Mouse (Mus musculus) cerebellum, postnatal 10 days (tissue): Measurements from ENCODE around the gene Arl2bp.

Source experiments
- DNase-seq, 2 experiments: peaks; one replicate each; pipeline ENCODE4 v3.0.0; 2021; ENCODE audit warnings: mixed read lengths in 2 of 2

Arl2bp gene

DNA sequence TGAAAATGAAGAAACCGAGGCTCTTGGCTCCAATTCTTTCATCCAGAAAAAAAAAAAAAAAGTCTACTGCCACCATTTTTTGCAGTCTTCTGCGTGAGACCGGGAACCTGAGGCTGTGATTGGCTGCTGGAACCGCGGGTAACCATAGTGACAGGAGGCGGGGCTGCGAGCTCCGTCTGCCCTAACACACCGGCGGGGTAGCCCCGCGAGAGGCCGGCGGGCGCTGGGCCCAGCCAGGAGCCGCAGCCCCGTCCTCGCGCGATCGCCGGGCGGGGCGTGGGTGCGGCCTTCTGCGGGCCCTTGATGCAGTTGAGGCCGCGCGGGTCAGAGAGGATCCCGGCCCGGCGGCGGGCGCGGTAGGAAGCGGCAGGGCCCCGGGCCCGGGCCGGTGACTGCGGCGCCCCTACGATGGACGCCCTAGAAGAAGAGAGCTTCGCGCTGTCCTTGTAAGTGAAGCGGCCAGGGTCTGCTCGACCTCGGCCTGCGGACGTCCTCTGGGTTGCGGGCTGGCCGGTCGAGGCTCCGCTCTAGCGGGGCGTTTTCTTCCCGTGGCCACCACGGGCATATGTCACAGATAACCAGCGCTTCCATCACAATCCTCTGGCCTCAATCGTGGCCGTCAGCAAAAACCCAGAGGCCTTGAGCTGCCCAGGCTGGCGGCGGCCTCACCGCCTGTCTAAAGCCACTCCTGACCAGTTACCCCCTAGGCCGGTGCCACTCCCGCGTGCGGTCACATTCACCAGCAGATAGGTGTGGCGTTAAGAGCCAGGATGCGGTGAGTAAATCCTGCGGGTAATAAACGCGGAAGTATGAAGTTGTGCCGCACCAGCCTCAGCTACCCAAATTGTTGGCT, at the start of gene Arl2bp:
Arl2bp (plus strand) TSS at position 145 of the 853 bp plus-strand sequence.
- peak; percentile 96 to 98 for DNase-seq

DNA sequence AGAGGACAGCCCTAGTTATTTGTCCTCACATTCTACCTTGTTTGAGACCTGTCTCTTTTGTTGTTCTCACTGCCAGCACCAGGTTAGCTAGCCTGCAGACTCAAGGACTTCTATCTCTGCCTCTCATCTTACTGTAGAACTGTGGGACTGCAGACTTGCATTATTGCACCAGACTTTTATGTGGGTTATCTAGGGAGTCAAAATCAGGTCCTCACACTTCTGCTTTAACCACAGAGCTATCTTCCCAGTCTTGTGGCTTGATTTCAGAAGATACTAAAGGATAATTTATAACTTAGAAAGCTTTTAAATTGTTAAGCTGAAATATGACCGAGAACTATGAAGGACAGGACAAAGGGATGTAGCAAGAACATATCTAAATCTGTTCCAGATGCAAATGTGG, 41.5 kb upstream of the Arl2bp start:
- no peak for DNase-seq

DNA sequence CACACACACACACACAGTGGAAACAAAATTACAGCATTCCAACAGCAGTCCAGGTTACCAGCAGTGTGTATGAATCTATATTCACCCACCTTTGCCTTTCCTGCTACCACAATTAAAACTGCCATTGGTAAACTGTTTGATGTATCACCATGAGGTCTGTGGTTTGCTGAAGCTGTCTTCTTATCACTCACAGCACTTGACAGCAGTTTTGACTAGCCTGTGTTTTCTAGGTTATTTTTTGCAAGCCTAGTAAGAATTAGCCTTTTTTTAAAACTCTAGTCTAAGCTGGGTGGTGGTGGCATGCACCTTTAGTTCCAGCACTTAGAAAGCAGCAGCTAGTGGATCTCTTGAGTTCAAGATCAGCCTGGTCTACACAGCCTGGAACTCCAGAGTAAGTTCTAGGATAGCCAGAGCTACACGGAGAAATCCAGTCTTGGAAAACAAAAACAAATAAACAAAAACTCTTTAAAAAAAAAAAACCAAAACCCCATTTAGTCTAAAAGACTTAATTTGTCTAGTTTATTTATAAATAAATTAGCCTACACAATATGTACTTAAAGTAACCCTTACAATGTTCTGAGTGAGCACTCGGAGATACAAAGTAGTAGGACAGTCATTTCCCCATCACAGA, 32.7 kb upstream of the Arl2bp start:
- no peak for DNase-seq

DNA sequence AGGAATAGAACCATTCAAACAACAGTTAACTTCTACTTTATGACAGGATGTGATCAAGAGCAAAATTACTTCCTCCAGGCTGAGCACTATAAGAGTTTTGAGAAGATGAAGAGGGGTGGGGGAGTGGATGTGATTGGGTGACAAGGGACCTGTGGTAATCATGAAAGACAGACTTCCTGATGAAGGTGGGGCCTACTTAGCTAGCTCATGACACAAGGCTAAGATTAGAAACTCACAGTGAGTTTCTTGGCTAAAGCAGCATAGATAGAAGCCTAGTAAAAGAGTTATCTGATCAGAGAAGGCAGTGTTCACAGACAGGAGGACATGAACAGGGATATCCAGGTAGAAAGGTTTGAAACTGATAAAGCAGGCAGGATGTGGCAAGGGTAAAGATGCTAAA, 32.2 kb upstream of the Arl2bp start:
- no peak for DNase-seq

DNA sequence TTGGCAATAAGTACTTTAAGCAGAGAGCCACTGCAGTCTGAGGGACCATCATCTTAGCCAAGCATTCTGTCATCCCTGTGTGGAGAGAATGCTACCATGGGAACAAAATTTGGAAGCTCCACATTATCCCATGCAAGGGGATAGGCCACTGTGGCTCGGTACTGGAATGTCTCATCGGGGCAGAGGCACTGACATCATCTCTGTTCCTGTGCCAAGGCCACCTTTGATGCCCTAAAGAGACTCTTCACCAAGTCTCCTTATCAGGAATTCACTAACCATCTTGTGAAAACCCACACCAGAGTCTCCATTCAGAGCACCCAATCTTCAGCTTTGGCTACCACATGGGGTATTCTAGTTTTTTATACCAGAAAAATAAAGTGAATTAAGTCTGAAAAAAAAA, 25.2 kb upstream of the Arl2bp start:
- no peak for DNase-seq

DNA sequence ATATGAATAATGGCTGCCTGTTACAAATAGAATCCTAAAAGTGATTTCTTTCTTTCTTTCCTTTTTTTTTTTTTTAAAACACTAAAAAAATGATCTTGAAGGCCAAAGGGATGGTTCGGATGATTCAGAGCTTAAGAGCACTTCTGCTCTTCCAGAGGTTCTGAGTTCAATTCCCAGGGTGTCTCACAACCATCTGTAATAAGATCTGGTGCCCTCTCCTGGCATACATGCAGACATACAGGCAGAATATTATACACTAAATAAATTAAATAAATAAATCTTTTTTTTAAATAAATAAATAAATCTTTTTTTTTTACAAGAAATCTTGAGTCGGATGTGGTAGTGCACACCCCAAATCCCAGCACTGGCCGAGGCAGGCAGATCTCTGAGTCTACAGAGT, 24.5 kb upstream of the Arl2bp start:
- DNase-seq: no peak

DNA sequence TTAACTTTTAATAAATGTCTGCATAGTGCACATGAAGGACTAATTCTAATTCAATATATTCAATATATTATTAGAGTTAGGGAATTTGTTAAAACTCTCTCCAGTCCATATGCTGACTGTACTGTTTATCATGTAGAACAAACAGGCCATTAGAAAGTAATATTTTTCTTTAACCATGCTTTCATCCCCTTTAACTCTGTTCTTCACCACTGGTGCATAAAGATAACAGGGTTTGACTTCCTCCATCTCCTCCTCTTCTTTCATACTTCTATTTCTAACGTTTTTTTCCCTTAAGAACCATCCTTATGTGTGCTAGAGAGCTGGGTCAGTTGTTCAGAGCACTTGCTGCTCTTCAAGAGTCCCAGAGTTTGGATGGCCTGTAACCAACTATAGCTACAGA, 21.2 kb upstream of the Arl2bp start:
- no peak for DNase-seq

DNA sequence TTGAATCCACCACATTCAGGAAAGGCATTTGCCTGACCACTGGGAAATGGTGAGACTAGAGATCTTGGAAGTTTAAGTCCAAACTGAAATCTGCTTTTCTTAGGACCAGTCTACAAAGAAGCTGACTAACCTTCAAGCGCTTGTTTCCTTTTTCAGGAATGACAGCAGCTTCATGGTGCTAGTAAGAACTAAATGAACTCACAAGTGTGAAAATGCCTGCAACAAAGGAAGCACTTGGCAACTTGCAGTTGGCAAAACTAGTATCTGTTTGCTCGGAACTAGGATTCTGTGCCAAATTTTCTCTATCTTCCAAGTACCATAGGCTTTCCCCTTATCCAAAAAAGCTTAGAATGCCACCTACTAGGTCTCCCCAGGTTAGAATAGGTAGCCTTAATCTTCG, 20.2 kb upstream of the Arl2bp start:
- no peak for DNase-seq

DNA sequence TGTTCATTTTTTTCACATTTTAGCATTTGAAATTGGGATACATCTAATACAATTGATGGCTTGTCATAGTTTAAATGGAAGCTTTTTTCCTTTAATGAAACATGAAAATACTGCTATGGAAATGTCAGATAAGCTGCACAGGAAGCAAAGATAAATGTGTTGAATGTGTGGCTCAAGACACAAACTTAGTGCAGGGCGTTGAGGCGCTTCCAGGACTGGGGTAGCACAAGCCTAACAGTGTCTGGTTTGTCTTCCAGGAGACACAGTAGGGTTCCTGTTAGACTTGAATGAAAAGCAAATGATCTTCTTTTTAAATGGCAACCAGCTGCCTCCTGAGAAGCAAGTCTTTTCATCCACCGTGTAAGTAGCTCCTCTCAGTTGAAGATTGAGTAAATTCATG, 16.9 kb upstream of the Arl2bp start:
- DNase-seq: no peak

DNA sequence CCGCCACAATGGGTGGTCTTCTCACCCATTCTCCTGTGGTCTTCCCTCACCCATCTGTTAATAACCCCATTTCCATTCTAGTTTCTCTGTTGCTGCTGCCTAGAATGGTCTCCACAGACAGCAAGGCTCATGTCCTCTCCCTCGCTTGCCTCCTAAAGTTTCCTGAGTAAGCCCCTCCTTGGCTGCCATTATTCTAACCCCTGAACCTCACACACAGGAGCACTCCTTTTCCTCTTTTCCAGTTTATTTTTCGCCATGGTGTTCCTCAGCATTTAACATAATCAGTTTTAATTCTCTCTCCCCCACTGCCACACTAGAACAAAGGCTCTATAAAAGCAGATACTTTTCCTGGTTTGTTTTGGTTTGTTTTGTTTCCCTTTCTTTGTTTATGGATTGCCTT, 13.4 kb upstream of the Arl2bp start:
- DNase-seq: no peak

DNA sequence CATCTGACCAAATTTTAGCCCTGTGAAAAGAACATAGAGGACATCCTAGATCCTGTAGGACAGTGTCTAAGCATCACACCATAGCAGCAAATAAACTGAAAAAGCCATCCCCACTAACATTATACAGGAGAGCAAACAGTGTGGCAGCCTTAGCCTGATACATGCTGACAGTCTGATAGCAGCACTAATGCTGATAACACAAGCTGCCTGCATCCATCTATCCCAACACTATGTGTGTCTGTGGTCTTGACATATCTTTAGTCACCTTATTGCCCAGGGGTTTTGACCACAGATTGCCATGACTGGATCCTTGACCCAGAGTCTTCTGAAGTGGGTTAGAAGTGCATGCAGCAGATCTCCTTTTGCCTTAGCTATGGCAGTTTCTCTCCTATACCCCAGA, 11.4 kb upstream of the Arl2bp start:
- DNase-seq: no peak

DNA sequence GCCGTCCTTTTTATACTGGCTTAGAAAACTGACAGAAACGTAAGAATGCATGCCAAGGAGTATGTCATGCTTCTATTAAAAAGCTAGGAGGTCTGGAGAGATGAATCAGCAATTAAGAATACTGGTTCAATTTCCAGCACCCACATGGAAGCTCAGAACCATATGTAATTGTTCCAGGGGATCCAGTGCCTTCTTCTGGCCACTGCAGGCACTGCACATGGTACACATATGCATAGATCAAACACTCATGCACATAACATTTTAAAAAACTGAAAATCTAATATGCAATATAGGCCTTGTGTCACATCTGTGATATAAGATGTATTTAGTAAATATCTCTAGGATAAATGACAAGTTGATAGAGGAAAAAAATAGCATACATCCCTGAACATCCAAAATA, 8.4 kb upstream of the Arl2bp start:
- DNase-seq: no peak

DNA sequence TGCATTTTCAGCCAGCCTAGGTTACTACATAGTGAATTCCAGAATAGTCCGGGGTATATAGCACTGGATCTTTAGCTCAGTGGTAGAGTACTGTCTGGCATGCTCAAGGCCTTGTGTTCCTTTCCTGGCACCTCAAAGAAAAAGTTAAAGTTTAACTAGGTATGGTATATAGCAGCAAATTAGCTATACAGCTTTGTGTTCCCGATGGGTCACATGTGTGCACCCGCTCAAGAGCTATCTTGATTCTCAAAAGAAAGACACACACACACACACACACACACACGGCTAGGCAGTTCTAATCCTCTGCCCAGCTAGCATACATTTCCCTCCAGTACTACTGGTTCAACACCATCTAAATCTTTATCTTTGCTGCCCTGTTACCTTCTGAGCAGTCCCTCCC, 6.0 kb upstream of the Arl2bp start:
- DNase-seq: no peak

DNA sequence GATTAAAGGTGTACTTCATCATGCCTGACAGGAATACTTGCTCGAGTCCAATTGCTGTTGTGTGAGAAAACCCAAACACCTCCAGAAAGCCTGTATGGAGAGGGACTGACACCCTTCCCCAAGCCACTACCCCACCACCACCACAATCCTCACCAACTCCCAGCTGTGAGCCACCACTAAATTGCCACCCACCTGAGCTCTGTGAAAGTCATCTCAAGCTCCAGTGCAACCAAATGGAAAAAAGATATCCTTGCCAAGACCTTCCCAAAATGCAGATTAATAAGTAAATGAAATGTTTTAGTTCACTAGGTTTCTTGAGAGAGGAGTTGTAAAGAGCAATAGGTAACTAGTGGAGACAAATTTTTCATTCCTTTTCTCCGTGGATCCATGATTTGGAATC, 1.7 kb upstream of the Arl2bp start:
- DNase-seq: no peak

DNA sequence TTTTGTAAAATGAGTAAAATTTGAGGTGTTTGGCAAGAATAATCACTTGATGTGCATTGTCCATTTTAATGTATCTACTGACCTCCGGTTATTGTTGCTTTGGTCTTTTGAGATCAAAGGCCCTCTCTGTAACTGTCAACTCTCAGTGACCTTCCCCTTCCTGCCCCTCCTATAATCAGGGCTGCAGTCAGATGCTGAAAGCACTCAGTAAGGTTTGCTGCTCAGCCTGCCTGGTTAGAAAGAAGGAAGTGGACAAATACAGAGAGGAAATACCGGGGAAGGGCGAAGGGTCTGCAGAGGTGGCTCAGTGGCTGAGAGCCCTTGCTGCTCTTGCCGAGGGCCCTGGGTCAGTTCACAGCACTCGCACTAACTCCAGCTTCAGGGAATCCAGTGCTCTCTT, 8.0 kb downstream of the Arl2bp start:
- DNase-seq: no peak

DNA sequence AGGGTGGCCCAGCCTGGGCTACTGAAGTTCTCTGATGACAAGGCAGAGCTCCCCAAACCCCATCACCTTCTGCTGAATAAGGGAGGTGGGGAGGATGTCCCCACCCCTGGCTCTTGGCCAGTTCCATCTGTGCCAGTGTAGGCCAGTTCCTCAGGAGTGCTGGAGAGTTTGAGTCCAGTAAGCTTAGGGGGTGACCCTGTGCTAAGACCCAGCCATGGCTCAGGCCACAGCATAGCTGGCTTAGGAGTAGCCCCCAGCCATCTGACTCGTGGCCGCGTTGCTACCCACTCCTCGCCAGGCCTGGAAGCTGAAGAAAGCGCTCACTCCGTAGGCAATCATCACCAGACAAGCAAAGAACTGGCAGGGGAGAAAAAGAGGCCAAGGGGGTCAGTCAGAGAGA, 9.5 kb downstream of the Arl2bp start:
- DNase-seq: peak in 1 of 2 experiments; percentile 48

DNA sequence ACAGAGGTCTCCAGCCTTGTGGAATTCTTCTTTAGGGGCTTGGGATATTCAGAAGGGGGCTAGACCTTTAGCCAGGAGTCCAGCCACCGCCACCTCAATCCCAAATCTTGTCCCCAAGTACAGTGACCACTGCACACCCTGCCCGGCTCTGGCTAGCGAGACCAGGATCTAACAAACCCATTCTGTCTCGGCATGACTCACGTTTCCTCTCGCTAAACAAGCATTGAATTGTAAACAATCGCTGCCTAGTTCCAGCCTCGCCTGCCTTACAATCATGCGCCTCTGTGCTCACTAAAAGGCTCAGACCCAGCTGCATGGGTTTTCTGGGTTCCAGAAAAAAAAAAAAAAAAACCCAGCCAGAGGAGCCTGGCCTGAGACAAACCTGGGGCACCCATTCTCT, 12.2 kb downstream of the Arl2bp start:
- no peak for DNase-seq

DNA sequence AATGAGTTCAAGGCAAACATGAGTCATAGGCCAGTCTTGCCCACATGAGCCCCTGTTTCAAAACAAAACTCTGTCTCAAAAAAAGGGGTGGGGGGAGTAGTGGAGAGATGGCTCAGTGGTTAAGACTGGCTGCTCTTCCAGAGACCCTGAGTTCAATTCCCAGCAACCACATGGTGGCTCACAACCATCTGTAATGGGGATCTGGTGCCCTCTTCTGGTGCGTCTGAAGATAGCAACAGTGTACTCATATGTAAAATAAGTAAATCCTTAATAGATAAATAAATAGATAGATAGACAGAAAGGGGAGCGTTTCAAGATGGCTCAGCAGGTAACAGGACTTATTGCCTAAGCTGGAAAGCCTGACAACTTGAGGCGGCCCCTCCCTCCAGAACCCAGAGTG, 14.0 kb downstream of the Arl2bp start:
- no peak for DNase-seq

DNA sequence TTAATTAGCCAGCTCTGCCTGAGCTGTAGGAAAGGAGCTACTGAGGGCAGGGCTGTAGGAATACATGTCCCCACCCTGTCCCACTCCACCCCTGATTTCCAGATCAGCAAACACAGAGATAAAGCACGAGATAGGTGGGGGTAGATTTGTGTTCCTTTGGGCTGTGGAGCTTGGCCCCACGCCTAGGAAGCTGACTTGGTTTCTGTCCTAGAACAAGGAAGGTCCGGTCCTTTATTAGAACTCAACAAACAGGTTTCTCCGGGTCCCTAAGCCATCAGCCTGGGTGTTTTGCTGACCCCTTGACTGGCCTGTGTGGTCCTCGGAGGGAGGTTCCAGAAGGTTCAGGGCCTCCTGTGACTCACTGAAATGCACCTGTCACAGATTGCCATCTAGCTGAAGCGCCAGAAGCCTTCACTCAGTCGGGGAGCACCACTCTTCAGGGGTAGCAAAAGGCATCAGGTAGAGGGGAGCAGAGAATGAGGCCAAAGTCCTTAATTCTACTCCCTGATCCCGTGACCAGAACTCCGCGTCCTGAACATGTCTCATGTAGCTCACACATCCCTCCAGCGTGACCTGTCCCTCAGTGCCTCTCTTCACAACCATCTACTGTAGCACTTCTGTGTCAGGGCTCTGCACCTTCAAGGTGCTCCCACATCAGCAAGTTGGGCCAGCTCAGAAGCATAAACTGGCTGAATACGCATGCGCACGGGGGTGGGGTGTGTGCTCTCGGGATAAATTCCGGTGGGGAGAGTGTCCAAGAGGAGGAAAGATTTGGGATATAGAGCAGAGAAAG, 16.5 kb downstream of the Arl2bp start:
- no peak for DNase-seq

DNA sequence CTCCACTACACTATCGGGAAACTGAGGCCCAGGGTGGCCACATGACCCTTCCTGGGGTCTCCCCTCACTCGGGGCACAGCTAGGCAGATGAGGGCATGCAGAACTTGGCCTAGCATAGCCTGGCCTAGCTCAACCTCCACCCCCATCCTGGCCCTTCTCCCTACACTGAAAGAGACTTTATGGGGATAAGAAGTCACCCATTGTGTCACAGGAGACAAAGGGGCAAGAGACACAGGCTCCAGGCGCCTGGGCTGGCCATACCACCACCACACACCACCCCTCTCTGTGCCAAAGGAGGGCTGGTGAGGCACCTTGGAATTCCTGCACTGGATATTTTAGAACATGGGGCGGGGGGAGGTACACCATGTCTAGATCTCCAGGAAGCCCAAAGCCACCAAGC, 17.9 kb downstream of the Arl2bp start:
- DNase-seq: no peak

DNA sequence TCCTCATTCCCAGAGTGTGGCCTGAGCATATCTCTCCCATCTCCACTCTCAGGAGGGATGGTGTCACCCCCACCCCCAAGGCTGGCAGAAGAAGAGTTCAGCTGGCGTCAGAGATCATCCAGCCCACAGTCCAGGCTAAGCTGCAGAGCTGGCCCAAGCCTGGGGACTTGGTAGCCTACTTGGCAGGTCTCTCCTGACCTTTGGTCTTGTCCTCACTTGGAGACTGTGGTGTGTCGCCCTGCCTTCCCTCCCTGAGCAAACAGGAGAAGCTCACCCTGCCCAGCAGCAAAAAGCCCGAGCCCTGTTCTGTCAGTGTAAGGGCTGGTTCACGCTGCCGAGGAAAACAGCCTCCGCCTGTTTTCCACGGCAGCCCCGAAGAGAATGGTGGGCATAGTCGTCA, 19.6 kb downstream of the Arl2bp start:
- no peak for DNase-seq

DNA sequence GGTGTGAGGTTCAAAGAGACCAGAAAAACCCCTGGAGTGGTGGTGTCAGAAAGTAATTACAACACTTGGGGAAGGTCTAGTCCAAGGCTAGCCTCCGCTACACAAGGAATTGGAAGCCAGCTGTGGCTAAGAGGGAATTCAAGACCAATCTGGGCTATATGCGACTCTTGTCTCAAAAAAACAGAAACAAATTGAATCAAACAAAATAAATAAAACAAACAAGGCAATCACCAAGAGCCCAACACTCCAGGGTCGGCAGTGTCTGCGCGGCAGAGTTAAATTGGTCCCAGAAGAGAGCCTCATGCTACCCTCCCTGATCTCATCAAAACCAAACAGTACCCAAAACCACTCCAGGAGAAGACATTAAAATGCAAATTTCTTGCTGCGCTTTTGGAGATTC, 28.3 kb downstream of the Arl2bp start:
- no peak for DNase-seq

DNA sequence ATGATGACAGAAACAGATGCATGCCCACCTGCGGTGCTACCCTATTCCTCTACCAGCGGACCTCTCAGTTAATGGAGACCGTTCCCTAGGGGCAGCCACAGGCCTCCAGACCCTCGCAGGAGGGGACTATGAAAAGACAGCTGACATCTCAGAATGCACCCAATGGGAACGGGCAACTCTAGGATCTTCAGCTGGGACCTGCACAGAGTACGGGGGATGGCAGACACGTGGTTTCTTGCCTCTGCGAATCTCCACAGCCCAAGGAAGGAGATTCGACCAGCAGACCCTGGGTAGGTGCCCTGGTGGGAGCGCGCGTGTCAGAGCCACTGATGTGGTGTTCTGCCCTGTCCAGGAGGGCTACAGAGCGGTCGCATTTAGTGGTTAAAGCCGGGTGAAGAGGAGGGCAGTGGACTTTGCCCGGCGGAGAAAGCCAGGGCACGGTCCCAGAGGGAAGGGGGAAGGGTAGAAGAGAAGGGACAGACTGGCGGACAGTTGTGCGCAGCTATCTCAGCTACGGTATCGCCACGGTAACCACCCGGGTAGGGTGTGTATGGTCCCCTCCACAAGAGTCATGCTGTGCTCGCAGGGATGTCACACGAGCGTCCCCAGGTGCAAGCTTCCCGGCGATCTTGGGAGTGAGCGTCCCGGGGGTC, 29.1 kb downstream of the Arl2bp start:
- DNase-seq: peak in 1 of 2 experiments; percentile 34
